Mouse (Mus musculus) olfactory bulb, adult 2 months (tissue): ENCODE results near the gene Lmf1.

Source experiments
- CTCF ChIP-seq: fragments of 200-500 bp; IDR thresholded peaks from 2 replicates; pipeline ENCODE4 v1.5.1; 2012; ENCODE audit warnings: low read depth, mild to moderate bottlenecking, low read length, moderate library complexity; ENCODE audit not compliant: insufficient read depth
- POLR2A ChIP-seq: fragments of 200-500 bp; IDR thresholded peaks from 2 replicates; pipeline ENCODE4 v1.6.1; 2012; ENCODE audit warnings: mild to moderate bottlenecking, low read depth, low read length, moderate library complexity; ENCODE audit not compliant: insufficient read depth

- no peak for TF ChIP-seq CTCF
- no peak for TF ChIP-seq POLR2A
Measured at GRCm38 (mm10) chr17:25672982-25673381, 94.1 kb downstream of the Lmf1 start.
